Mouse (Mus musculus) ES-CJ7 (cell line): ENCODE data around the gene Npr2.
A peak's percentile ranks its signal among the peaks of the same experiment; 100 is the strongest.

Source experiments
- DNase-seq: peaks from one replicate; pipeline ENCODE4 v3.0.0; 2011; ENCODE audit warnings: low read depth, low spot score

The Npr2 gene

GRCm38 (mm10) chr4:43629106-43629817 lies 2.5 kb upstream of the Npr2 start:
- DNase-seq: peak; percentile 55

DNA sequence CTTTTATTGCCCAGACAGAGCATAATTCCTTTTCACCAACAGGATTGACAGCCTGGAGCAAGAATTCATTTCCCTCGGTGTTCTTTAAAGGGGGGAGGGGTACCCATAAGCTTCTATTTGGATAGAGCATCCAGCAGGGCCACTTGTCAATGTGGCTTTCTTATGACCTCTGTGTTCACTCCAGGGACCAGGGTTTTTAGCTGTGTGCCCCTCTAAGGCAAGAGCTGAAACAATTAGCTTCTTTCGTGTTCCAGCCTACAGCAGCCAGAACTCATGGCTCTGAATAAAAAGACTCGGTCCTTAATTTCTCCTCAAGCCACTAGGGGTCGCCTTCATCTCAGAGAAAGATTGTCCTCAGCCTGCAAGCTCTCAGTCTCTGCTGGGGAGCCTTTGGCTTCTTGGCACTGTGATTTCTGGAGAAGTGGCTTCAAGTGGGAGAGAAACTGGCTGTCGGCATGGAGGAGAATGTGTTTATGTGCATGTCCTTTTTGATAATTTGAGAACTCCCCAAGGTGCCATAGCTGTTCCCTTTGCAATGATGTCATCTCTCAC lies 1.6 kb upstream of the Npr2 start:
- peak; percentile 84 for DNase-seq

- no peak for DNase-seq
These were observed 1.1 kb upstream of the Npr2 start for GRCm38 (mm10) chr4:43630671-43631045.

- no peak for DNase-seq
These were observed 503 bp downstream of the Npr2 start for GRCm38 (mm10) chr4:43631956-43632920.

GRCm38 (mm10) chr4:43633296-43633695 lies 1.6 kb downstream of the Npr2 start:
- no peak for DNase-seq

DNA sequence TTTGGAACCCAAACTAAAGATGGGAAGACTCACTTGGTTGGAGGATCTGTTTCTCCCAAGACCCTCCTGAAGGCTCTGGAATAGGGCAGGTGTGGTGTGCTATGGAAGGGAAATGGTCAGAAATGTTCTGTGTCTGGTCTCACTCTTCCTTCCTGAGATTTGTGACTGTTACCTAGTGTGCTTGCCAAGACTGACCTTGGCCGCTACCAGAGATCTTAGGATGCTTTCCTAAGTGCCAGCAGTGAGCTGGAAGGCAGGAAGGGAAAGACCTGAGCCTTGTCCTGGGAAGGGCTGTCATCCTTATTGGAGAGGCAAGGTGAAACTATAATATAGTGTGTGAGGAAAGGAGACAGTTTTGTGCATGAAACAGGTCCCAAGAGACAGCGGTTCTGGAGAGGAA lies 2.0 kb downstream of the Npr2 start:
- no peak for DNase-seq

GRCm38 (mm10) chr4:43634621-43635374 lies 3.1 kb downstream of the Npr2 start:
- no peak for DNase-seq

GRCm38 (mm10) chr4:43636751-43637150 lies 5.0 kb downstream of the Npr2 start:
- no peak for DNase-seq

- no peak for DNase-seq
These were observed 8.3 kb downstream of the Npr2 start for GRCm38 (mm10) chr4:43640076-43640475.

- no peak for DNase-seq
These were observed 8.8 kb downstream of the Npr2 start for GRCm38 (mm10) chr4:43640491-43640890.

- peak; percentile 50 for DNase-seq
These were observed 18.0 kb downstream of the Npr2 start for GRCm38 (mm10) chr4:43649783-43650182.

- DNase-seq: no peak
These were observed 21.0 kb downstream of the Npr2 start for GRCm38 (mm10) chr4:43652726-43653125.

DNA sequence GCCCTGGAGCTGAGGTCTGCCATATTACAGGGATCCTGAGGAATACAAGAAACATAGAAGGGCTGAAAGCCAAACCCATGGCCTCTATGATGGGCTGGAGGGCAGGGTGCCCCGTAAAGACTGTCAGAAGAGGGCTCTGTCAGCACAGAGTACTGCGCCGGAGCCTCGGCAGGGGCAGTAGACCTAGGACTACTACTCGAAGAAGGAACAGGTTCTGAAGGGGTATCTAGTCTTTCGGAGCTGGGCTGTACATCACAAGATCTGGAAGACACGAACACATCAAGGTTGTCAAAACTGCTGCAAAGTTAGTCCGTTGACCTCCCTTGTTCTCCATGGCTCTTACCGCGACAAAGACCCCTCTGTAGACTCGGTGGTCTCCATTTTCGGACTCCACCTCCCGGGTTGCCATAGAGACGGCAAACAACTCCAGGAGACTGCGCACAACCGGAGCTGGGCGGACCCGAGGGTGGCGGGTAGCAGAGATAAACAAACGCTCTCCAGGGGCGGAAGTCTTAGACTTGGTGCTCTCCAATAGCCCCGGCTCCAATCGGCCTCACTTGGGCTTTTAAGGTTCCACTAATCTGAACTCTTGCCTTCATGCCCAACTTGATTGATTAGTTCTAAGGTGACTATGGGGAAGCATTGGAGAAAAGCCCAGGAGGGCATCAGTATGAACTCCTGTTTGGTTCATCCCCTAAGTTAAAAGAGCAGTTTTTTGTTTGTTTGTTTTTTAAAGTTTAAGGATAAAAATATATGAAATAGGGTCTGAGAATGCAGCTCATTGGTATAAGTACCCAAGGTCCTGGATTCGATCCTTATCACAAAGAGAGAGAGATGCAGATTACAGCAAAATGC lies 21.7 kb downstream of the Npr2 start, which contains the start of gene Spag8:
Gene Spag8, minus strand, starts transcription at position 434 of the 855 bp plus-strand sequence.
- DNase-seq: peak; percentile 77

GRCm38 (mm10) chr4:43655656-43656338 lies 24.1 kb downstream of the Npr2 start:
- DNase-seq: no peak

DNA sequence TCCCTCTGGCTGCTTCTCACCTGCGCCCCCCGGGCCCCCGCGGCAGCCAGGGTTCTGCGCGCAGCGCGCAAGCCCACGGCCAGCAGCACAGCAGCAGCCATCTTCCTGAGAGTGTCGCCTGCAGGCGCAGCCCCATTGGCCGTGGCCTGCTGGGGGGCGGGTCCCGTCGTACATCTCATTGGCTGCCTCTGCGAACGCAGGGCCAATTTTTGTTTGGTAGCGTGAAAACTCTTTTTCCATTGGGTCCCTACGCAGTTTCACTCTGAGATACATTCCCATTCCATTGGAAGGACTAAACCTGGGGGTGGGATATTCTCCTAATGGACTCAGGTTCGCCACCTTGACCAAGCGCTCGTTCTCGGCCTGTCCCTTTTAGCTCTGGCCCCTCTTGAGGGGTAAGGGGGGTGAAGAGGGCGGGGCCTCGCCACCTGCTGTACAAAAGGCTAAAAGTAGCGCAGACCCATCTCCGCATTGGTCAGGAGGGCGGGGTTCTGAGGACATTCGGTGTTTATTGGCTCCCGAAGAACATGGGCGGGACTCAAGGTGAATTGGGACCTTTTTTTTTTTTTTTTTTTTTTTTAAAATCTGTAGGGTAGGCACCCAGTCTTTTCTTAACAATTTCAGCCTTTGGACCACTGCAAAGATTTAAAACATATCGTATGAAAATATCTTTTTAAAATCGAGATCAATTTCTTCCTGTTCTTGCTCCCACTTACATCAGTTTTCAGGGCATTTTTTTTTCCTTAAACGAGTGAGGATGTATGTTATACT lies 24.8 kb downstream of the Npr2 start, which contains the start of gene Hint2:
Gene Hint2, minus strand, starts transcription at position 128 of the 771 bp plus-strand sequence.
- peak; percentile 99 for DNase-seq

GRCm38 (mm10) chr4:43657146-43657545 lies 25.4 kb downstream of the Npr2 start:
- peak; percentile 66 for DNase-seq

DNA sequence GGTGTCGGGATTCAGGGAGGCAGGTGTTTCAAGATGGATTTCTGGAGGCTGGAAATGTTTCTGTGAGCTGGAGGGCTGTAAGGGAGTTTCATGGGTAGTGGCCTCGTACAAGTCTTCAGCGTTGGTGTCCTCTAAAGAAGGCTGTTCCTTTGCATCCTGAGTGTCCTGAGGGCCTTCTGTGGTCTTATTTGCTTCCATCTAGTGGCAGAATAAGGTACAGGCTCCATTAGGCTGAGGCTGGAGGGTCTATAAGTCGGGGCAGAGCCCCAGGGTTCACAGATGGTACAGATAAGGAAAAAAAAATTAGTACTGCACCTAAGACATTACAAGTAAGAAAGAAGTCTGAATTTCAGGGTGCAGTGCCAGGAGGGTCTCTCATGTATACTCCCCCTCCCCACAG lies 34.7 kb downstream of the Npr2 start:
- DNase-seq: peak; percentile 48

GRCm38 (mm10) chr4:43668782-43669427 lies 37.2 kb downstream of the Npr2 start, which contains the start of the genes Tmem8b and Fam221b:
Gene Tmem8b (plus strand): TSS chr4:43668971.
Gene Fam221b (minus strand): TSS chr4:43669145.
- peak; percentile 81 for DNase-seq

DNA sequence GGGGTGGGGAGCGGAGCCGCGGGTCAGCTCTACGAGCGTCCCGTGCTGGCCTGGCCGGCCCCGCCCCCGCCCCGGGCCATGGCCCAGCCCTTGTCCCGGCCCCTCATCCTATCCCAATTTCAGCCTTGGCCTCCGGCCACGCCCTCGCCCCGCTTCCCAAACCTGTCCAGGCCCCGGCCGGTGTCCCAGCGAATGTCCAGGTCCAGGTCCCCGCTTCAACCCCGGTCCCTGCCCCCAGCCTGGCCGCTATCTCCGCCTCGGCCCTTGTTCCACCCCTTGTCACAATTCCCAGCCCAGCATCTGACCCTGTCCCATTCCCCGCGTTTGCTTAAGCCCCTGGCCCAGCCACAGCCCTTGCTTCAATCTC lies 37.7 kb downstream of the Npr2 start:
- DNase-seq: peak; percentile 32
